Mouse (Mus musculus) MEL (cell line): ENCODE data around the gene Krtap19-1. TPM values are rescaled to one million over a fixed set of nuclear protein-coding genes. Genes with fewer than 3 reads are reported as not detected.

Source experiments
- DNase-seq: peaks from one replicate; pipeline ENCODE4 v3.0.0; 2011; ENCODE audit warnings: low read depth, low spot score
- H3K27ac ChIP-seq: 2 replicates; pipeline ENCODE4 v1.5.1; 2012; ENCODE audit warnings: low read depth, mild to moderate bottlenecking, control low read depth, low read length, moderate library complexity; ENCODE audit not compliant: control insufficient read depth
- H3K27me3 ChIP-seq, 2 experiments: fragments of 150-350 bp in 1 of 2; sonication (generic) in 1 of 2; 2 replicates each; pipeline ENCODE4 v1.6.1; 2012; ENCODE audit warnings: low read length in 2 of 2, mild to moderate bottlenecking in 2 of 2, improper control_type of control experiment in 1 of 2, moderate library complexity in 1 of 2; ENCODE audit not compliant: insufficient read depth in 2 of 2, control insufficient read depth in 1 of 2
- H3K36me3 ChIP-seq, 2 experiments: 2 replicates each; pipeline ENCODE4 v1.6.1; 2012 to 2014; ENCODE audit warnings: low read length in 2 of 2, improper control_type of control experiment in 1 of 2, inconsistent platforms in 1 of 2, mild to moderate bottlenecking in 1 of 2; ENCODE audit not compliant: insufficient read depth in 2 of 2, control insufficient read depth in 1 of 2
- H3K4me1 ChIP-seq, 2 experiments: fragments of 150-350 bp in 1 of 2; sonication (generic) in 1 of 2; 2 replicates each; pipeline ENCODE4 v1.6.1; 2012; ENCODE audit warnings: low read length in 2 of 2, improper control_type of control experiment in 1 of 2, mild to moderate bottlenecking in 1 of 2; ENCODE audit not compliant: insufficient read depth in 2 of 2, control insufficient read depth in 1 of 2
- H3K4me3 ChIP-seq, 2 experiments: fragments of 150-350 bp in 1 of 2; sonication (generic) in 1 of 2; 2 replicates each; pipeline ENCODE4 v1.5.1; 2012; ENCODE audit warnings: low read depth in 2 of 2, low read length in 2 of 2, mild to moderate bottlenecking in 2 of 2, moderate library complexity in 2 of 2, control low read depth in 1 of 2, improper control_type of control experiment in 1 of 2; ENCODE audit not compliant: control insufficient read depth in 1 of 2, insufficient read depth in 1 of 2
- H3K79me2 ChIP-seq: 2 replicates; pipeline ENCODE4 v1.6.1; 2012; ENCODE audit warnings: mild to moderate bottlenecking, low read length, moderate library complexity; ENCODE audit not compliant: control insufficient read depth, poor library complexity, insufficient read depth
- H3K9ac ChIP-seq: 2 replicates; pipeline ENCODE4 v1.6.1; 2012; ENCODE audit warnings: low read depth, mild to moderate bottlenecking, control low read depth, low read length, moderate library complexity; ENCODE audit not compliant: control insufficient read depth, poor library complexity, severe bottlenecking
- H3K9me3 ChIP-seq: fragments of 150-350 bp; sonication (generic); replicated peaks from 2 replicates; pipeline ENCODE4 v1.6.1; 2012; ENCODE audit warnings: mild to moderate bottlenecking, low read length, improper control_type of control experiment, moderate library complexity; ENCODE audit not compliant: insufficient read depth
- BHLHE40 ChIP-seq: IDR thresholded peaks from 2 replicates; pipeline ENCODE4 v1.6.1; 2012; ENCODE audit warnings: low read depth, mild to moderate bottlenecking, inconsistent platforms, low read length, improper control_type of control experiment, borderline replicate concordance
- CHD2 ChIP-seq: IDR thresholded peaks from 2 replicates; pipeline ENCODE4 v1.6.1; 2011; ENCODE audit warnings: low read length, improper control_type of control experiment
- E2F4 ChIP-seq: IDR thresholded peaks from 2 replicates; pipeline ENCODE4 v1.6.1; 2011; ENCODE audit warnings: low read depth, low read length, improper control_type of control experiment, borderline replicate concordance
- ELF1 ChIP-seq: IDR thresholded peaks from 2 replicates; pipeline ENCODE4 v1.6.1; 2014; ENCODE audit warnings: low read depth, mild to moderate bottlenecking, inconsistent platforms, low read length, improper control_type of control experiment, moderate library complexity
- GATA1 ChIP-seq: IDR thresholded peaks from 2 replicates; pipeline ENCODE4 v1.6.1; 2011; ENCODE audit warnings: low read depth, low read length, improper control_type of control experiment
- HCFC1 ChIP-seq: IDR thresholded peaks from 2 replicates; pipeline ENCODE4 v1.6.1; 2012; ENCODE audit warnings: low read depth, mild to moderate bottlenecking, inconsistent platforms, low read length, improper control_type of control experiment, moderate library complexity
- MYB ChIP-seq: IDR thresholded peaks from 2 replicates; pipeline ENCODE4 v1.6.1; 2011; ENCODE audit warnings: mild to moderate bottlenecking, low read depth, low read length, improper control_type of control experiment
- MYC ChIP-seq: IDR thresholded peaks from 2 replicates; pipeline ENCODE4 v1.6.1; 2011; ENCODE audit warnings: low read depth, mild to moderate bottlenecking, low read length, improper control_type of control experiment, moderate library complexity
- POLR2AphosphoS5 ChIP-seq: IDR thresholded peaks from 2 replicates; pipeline ENCODE4 v1.6.1; 2012; ENCODE audit warnings: low read depth, borderline replicate concordance, mild to moderate bottlenecking, inconsistent platforms, low read length, moderate library complexity, mixed read lengths
- SMC3 ChIP-seq: IDR thresholded peaks from 2 replicates; pipeline ENCODE4 v1.6.1; 2011; ENCODE audit warnings: low read depth, low read length, improper control_type of control experiment
- USF1 ChIP-seq: IDR thresholded peaks from 2 replicates; pipeline ENCODE4 v1.6.1; 2014; ENCODE audit warnings: low read depth, mild to moderate bottlenecking, inconsistent platforms, low read length, improper control_type of control experiment, moderate library complexity
- ZC3H11A ChIP-seq: IDR thresholded peaks from 2 replicates; pipeline ENCODE4 v1.6.1; 2012; ENCODE audit warnings: low read depth, mild to moderate bottlenecking, inconsistent platforms, low read length, improper control_type of control experiment
- polyA plus RNA-seq, 2 experiments: library from polyadenylated mRNA; stranded (reverse) in 1 of 2; unstranded in 1 of 2; fragments of >175 nt in 1 of 2; fragments of >200 nt in 1 of 2; gene quantifications; 2 replicates each; pipeline versions ENCODE4 v1.2.1 to v1.2.4; 2012; ENCODE audit warnings: low replicate concordance in 2 of 2, low read depth in 1 of 2; ENCODE audit not compliant: insufficient read length in 2 of 2, insufficient read depth in 1 of 2, missing spikeins in 1 of 2
- total RNA-seq: library from RNA; depleted of rRNA; stranded (reverse); fragments of 300-350 nt; gene quantifications from 2 replicates; pipeline ENCODE4 v1.2.3, GENCODE M21; 2012

Krtap19-1 gene
- total and polyA plus RNA-seq, 3 experiments = not detected

- Histone ChIP-seq H3K79me2 (no peaks in the 10 kb centered on the region), H3K4me3 (no peak overlapping the region), H3K9ac (no peak overlapping the region), H3K36me3 (no peaks in the 10 kb centered on the region), H3K4me1 (no peaks in the 10 kb centered on the region), H3K27me3 (no peaks in the 10 kb centered on the region), H3K27ac (no peak overlapping the region), H3K9me3 (no peaks in the 10 kb centered on the region)
- DNase-seq = no peak
- no peak for TF ChIP-seq ZC3H11A
Measured at GRCm38 (mm10) chr16:88847363-88847762, 21.8 kb downstream of the Krtap19-1 start.

GRCm38 (mm10) chr16:88826978-88827377, 42.2 kb downstream of the Krtap19-1 start:
- no peak for TF ChIP-seq SMC3
- no peaks in the 10 kb centered on the region for H3K79me2 ChIP-seq

GRCm38 (mm10) chr16:88826095-88826652, 43.0 kb downstream of the Krtap19-1 start, which contains the start of gene Krtap14:
Krtap14 (minus strand) TSS chr16:88826145.
- Histone ChIP-seq H3K9me3 (no peaks in the 10 kb centered on the region), H3K36me3 (no peaks in the 10 kb centered on the region), H3K4me1 (no peaks in the 10 kb centered on the region), H3K9ac (no peak within 1 kb of the TSS), H3K79me2 (no peaks in the 10 kb centered on the region), H3K4me3 (no peak within 1 kb of the TSS), H3K27me3 (no peaks in the 10 kb centered on the region), H3K27ac (no peak within 1 kb of the TSS)
- DNase-seq = no peak
- TF ChIP-seq MYB (no peak), BHLHE40 (no peak), GATA1 (no peak), ELF1 (no peak), USF1 (no peak), HCFC1 (no peak), E2F4 (no peak), CHD2 (no peak), MYC (no peak), POLR2AphosphoS5 (no peak)

More at GRCm38 (mm10) chr16:88826978-88827377, 42.2 kb downstream of the Krtap19-1 start:
- Histone ChIP-seq H3K27ac (no peak overlapping the region), H3K4me1 (no peaks in the 10 kb centered on the region), H3K36me3 (no peaks in the 10 kb centered on the region), H3K27me3 (no peaks in the 10 kb centered on the region), H3K9ac (no peak overlapping the region), H3K9me3 (no peaks in the 10 kb centered on the region), H3K4me3 (no peak overlapping the region)
- DNase-seq = no peak
